Mouse (Mus musculus): ENCODE measurements around the gene Bcl11b.
A peak's percentile ranks its signal among the peaks of the same experiment; 100 is the strongest.

Gene Bcl11b

GRCm38 (mm10) chr12:107998746-107999145, 4.7 kb downstream of the Bcl11b start:
- DNase-seq (ENCODE audit: low read depth) = peak; percentile 95

GRCm38 (mm10) chr12:107997901-107998300, 5.5 kb downstream of the Bcl11b start:
- DNase-seq (ENCODE audit: low read depth) = peak; percentile 58

- DNase-seq (ENCODE audit: low read depth) = peak; percentile 51
Observed at GRCm38 (mm10) chr12:107997241-107997640, 6.2 kb downstream of the Bcl11b start.

- DNase-seq (ENCODE audit: low read depth) = peak; percentile 54
Observed at GRCm38 (mm10) chr12:107996773-107997172, 6.6 kb downstream of the Bcl11b start.

GRCm38 (mm10) chr12:107996216-107996615, 7.2 kb downstream of the Bcl11b start:
- DNase-seq (ENCODE audit: low read depth) = peak; percentile 85

GRCm38 (mm10) chr12:107994421-107994820, 9.0 kb downstream of the Bcl11b start:
- peak; percentile 58 for DNase-seq (ENCODE audit: low read depth)

GRCm38 (mm10) chr12:107993029-107993428, 10.4 kb downstream of the Bcl11b start:
- DNase-seq (ENCODE audit: low read depth) = peak; percentile 90

GRCm38 (mm10) chr12:107991191-107991590, 12.2 kb downstream of the Bcl11b start:
- peak; percentile 70 for DNase-seq (ENCODE audit: low read depth)

GRCm38 (mm10) chr12:107983211-107983610, 20.2 kb downstream of the Bcl11b start:
- peak; percentile 50 for DNase-seq (ENCODE audit: low read depth)

GRCm38 (mm10) chr12:107982306-107982705, 21.1 kb downstream of the Bcl11b start:
- peak; percentile 75 for DNase-seq (ENCODE audit: low read depth)

GRCm38 (mm10) chr12:107981231-107981630, 22.2 kb downstream of the Bcl11b start:
- no peak for DNase-seq (ENCODE audit: low read depth)

- DNase-seq (ENCODE audit: low read depth) = no peak
Observed at GRCm38 (mm10) chr12:107980261-107980961, 23.0 kb downstream of the Bcl11b start.

GRCm38 (mm10) chr12:107979710-107980260, 23.6 kb downstream of the Bcl11b start:
- DNase-seq (ENCODE audit: low read depth) = no peak

GRCm38 (mm10) chr12:107978736-107979255, 24.6 kb downstream of the Bcl11b start:
- DNase-seq (ENCODE audit: low read depth) = no peak

- DNase-seq (ENCODE audit: low read depth) = peak; percentile 70
Observed at GRCm38 (mm10) chr12:107978063-107978462, 25.3 kb downstream of the Bcl11b start.

- peak; percentile 73 for DNase-seq (ENCODE audit: low read depth)
Observed at GRCm38 (mm10) chr12:107977534-107977933, 25.9 kb downstream of the Bcl11b start.

GRCm38 (mm10) chr12:107977086-107977485, 26.3 kb downstream of the Bcl11b start:
- peak; percentile 67 for DNase-seq (ENCODE audit: low read depth)

- peak; percentile 70 for DNase-seq (ENCODE audit: low read depth)
Observed at GRCm38 (mm10) chr12:107976571-107977001, 26.8 kb downstream of the Bcl11b start.

- no peak for DNase-seq (ENCODE audit: low read depth)
Observed at GRCm38 (mm10) chr12:107975897-107976570, 27.4 kb downstream of the Bcl11b start.

- peak; percentile 66 for DNase-seq (ENCODE audit: low read depth)
Observed at GRCm38 (mm10) chr12:107975479-107975896, 27.9 kb downstream of the Bcl11b start.

- DNase-seq (ENCODE audit: low read depth) = peak; percentile 73
Observed at GRCm38 (mm10) chr12:107974504-107974903, 28.9 kb downstream of the Bcl11b start.

- no peak for DNase-seq (ENCODE audit: low read depth)
Observed at GRCm38 (mm10) chr12:107973556-107974140, 29.8 kb downstream of the Bcl11b start.
